Mouse (Mus musculus): ENCODE measurements around the gene Pcp2. TPM values are rescaled to one million over a fixed set of nuclear protein-coding genes. Genes with fewer than 3 reads are reported as not detected.

Gene Pcp2
- total RNA-seq, 1 experiment: 0.89 TPM

- TF ChIP-seq ZNF384 (IDR thresholded peaks at IDR 0.05; ENCODE audit: low read depth, low read length): no peak
- no peak for TF ChIP-seq CHD2 (IDR thresholded peaks at IDR 0.05; ENCODE audit: low read depth, low read length)
- TF ChIP-seq HCFC1 (IDR thresholded peaks at IDR 0.05; ENCODE audit: borderline replicate concordance, insufficient read depth, low read length): no peak
- no peak for TF ChIP-seq ZC3H11A (IDR thresholded peaks at IDR 0.05; ENCODE audit: borderline replicate concordance, low read depth, low read length)
- in situ Hi-C loops (cut with MboI; ENCODE audit: low sequenced_read_pairs in 2 of 2, unreplicated experiment in 2 of 2): no loop called here
- H3K4me3 ChIP-seq (ENCODE audit: insufficient read depth in 1 of 2, low read depth in 1 of 2, low read length in 2 of 2, poor library complexity in 1 of 2, severe bottlenecking in 1 of 2): no peak within 1 kb of the TSS
- H3K4me1 ChIP-seq (ENCODE audit: control insufficient read depth in 2 of 2, insufficient read depth in 2 of 2, low read length in 2 of 2, poor library complexity in 1 of 2): peaks cover under 1 to 4% of the 10 kb centered on the region in 2 experiments; a peak in 1 of 4 replicates
- H3K9me3 ChIP-seq (ENCODE audit: control insufficient read depth, insufficient read depth, low read depth, low read length): no peaks in the 10 kb centered on the region
- no peak within 1 kb of the TSS for H3K27ac ChIP-seq (ENCODE audit: insufficient read depth, low read depth, low read length, poor library complexity, severe bottlenecking)
- H3K9ac ChIP-seq (ENCODE audit: insufficient read depth, low read depth, low read length, poor library complexity, severe bottlenecking): no peak within 1 kb of the TSS
- DNase-seq (ENCODE audit: low read depth, low spot score): no peak
- no peaks in the 10 kb centered on the region for H3K36me3 ChIP-seq (ENCODE audit: control insufficient read depth, insufficient read depth, low read length, poor library complexity, severe bottlenecking)
Measured at GRCm38 (mm10) chr8:3665507-3665906, 40.2 kb upstream of the Pcp2 start, which contains the start of gene Mcemp1. Gene Mcemp1 (plus strand): TSS chr8:3665754.

- TF ChIP-seq CHD2 (IDR thresholded peaks at IDR 0.05; ENCODE audit: low read depth, low read length) (no peak), MAFK (IDR thresholded peaks at IDR 0.05; ENCODE audit: insufficient read depth, low read depth, low read length) (no peak), HCFC1 (IDR thresholded peaks at IDR 0.05; ENCODE audit: borderline replicate concordance, insufficient read depth, low read length) (no peak), ZC3H11A (IDR thresholded peaks at IDR 0.05; ENCODE audit: borderline replicate concordance, low read depth, low read length) (no peak), ZNF384 (IDR thresholded peaks at IDR 0.05; ENCODE audit: low read depth, low read length) (no peak)
- Histone ChIP-seq H3K36me3 (ENCODE audit: control insufficient read depth, insufficient read depth, low read length, poor library complexity, severe bottlenecking) (no peaks in the 10 kb centered on the region), H3K9me3 (ENCODE audit: control insufficient read depth, insufficient read depth, low read depth, low read length) (no peaks in the 10 kb centered on the region), H3K9ac (ENCODE audit: insufficient read depth, low read depth, low read length, poor library complexity, severe bottlenecking) (no peak overlapping the region), H3K4me1 (ENCODE audit: control insufficient read depth in 2 of 2, insufficient read depth in 2 of 2, low read length in 2 of 2, poor library complexity in 1 of 2) (peaks cover 0 to 4% of the 10 kb centered on the region in 2 experiments; a peak in 1 of 4 replicates), H3K4me3 (ENCODE audit: insufficient read depth in 1 of 2, low read depth in 1 of 2, low read length in 2 of 2, poor library complexity in 1 of 2, severe bottlenecking in 1 of 2) (no peak overlapping the region), H3K27ac (ENCODE audit: insufficient read depth, low read depth, low read length, poor library complexity, severe bottlenecking) (no peak overlapping the region)
- DNase-seq (ENCODE audit: low read depth, low spot score): no peak
- in situ Hi-C loops (cut with MboI; ENCODE audit: low sequenced_read_pairs in 2 of 2, unreplicated experiment in 2 of 2): no loop called here
Measured at GRCm38 (mm10) chr8:3664405-3664804, 39.1 kb upstream of the Pcp2 start.

GRCm38 (mm10) chr8:3660889-3661288 is 35.5 kb upstream of the Pcp2 start:
- no peak overlapping the region for H3K27ac ChIP-seq (ENCODE audit: insufficient read depth, low read depth, low read length, poor library complexity, severe bottlenecking)
- no peak overlapping the region for H3K9ac ChIP-seq (ENCODE audit: insufficient read depth, low read depth, low read length, poor library complexity, severe bottlenecking)
- no peaks in the 10 kb centered on the region for H3K9me3 ChIP-seq (ENCODE audit: control insufficient read depth, insufficient read depth, low read depth, low read length)
- peaks cover 0 to 4% of the 10 kb centered on the region in 2 experiments; a peak in 1 of 4 replicates for H3K4me1 ChIP-seq (ENCODE audit: control insufficient read depth in 2 of 2, insufficient read depth in 2 of 2, low read length in 2 of 2, poor library complexity in 1 of 2)
- DNase-seq (ENCODE audit: low read depth, low spot score): no peak
- in situ Hi-C loops (cut with MboI; ENCODE audit: low sequenced_read_pairs in 2 of 2, unreplicated experiment in 2 of 2): no loop called here
- no peak overlapping the region for H3K4me3 ChIP-seq (ENCODE audit: insufficient read depth in 1 of 2, low read depth in 1 of 2, low read length in 2 of 2, poor library complexity in 1 of 2, severe bottlenecking in 1 of 2)
- no peak for TF ChIP-seq CHD2 (IDR thresholded peaks at IDR 0.05; ENCODE audit: low read depth, low read length)
- TF ChIP-seq MAFK (IDR thresholded peaks at IDR 0.05; ENCODE audit: insufficient read depth, low read depth, low read length): no peak
- TF ChIP-seq ZC3H11A (IDR thresholded peaks at IDR 0.05; ENCODE audit: borderline replicate concordance, low read depth, low read length): no peak
- no peak for TF ChIP-seq ZNF384 (IDR thresholded peaks at IDR 0.05; ENCODE audit: low read depth, low read length)
- no peak for TF ChIP-seq HCFC1 (IDR thresholded peaks at IDR 0.05; ENCODE audit: borderline replicate concordance, insufficient read depth, low read length)
- H3K36me3 ChIP-seq (ENCODE audit: control insufficient read depth, insufficient read depth, low read length, poor library complexity, severe bottlenecking): no peaks in the 10 kb centered on the region

GRCm38 (mm10) chr8:3656725-3657381 is 31.5 kb upstream of the Pcp2 start:
- in situ Hi-C loops (cut with MboI; ENCODE audit: low sequenced_read_pairs in 2 of 2, unreplicated experiment in 2 of 2): no loop called here
- Histone ChIP-seq H3K4me3 (ENCODE audit: insufficient read depth in 1 of 2, low read depth in 1 of 2, low read length in 2 of 2, poor library complexity in 1 of 2, severe bottlenecking in 1 of 2) (no peak overlapping the region), H3K27ac (ENCODE audit: insufficient read depth, low read depth, low read length, poor library complexity, severe bottlenecking) (no peak overlapping the region)

GRCm38 (mm10) chr8:3655526-3655925 is 30.2 kb upstream of the Pcp2 start, which contains the start of gene Retn:
Gene Retn (plus strand): TSS chr8:3655770.
- TF ChIP-seq ZNF384 (IDR thresholded peaks at IDR 0.05; ENCODE audit: low read depth, low read length) (no peak), HCFC1 (IDR thresholded peaks at IDR 0.05; ENCODE audit: borderline replicate concordance, insufficient read depth, low read length) (no peak), CHD2 (IDR thresholded peaks at IDR 0.05; ENCODE audit: low read depth, low read length) (no peak)
- Histone ChIP-seq H3K9ac (ENCODE audit: insufficient read depth, low read depth, low read length, poor library complexity, severe bottlenecking) (no peak within 1 kb of the TSS), H3K36me3 (ENCODE audit: control insufficient read depth, insufficient read depth, low read length, poor library complexity, severe bottlenecking) (no peaks in the 10 kb centered on the region), H3K4me1 (ENCODE audit: control insufficient read depth in 2 of 2, insufficient read depth in 2 of 2, low read length in 2 of 2, poor library complexity in 1 of 2) (peaks cover 0 to 5% of the 10 kb centered on the region in 2 experiments; a peak in 1 of 4 replicates), H3K27ac (ENCODE audit: insufficient read depth, low read depth, low read length, poor library complexity, severe bottlenecking) (no peak within 1 kb of the TSS), H3K4me3 (ENCODE audit: insufficient read depth in 1 of 2, low read depth in 1 of 2, low read length in 2 of 2, poor library complexity in 1 of 2, severe bottlenecking in 1 of 2) (no peak within 1 kb of the TSS), H3K9me3 (ENCODE audit: control insufficient read depth, insufficient read depth, low read depth, low read length) (no peaks in the 10 kb centered on the region)
- in situ Hi-C loops (cut with MboI; ENCODE audit: low sequenced_read_pairs in 2 of 2, unreplicated experiment in 2 of 2): no loop called here
- DNase-seq (ENCODE audit: low read depth, low spot score): no peak

More at GRCm38 (mm10) chr8:3656725-3657381, 31.5 kb upstream of the Pcp2 start:
- H3K9me3 ChIP-seq (ENCODE audit: control insufficient read depth, insufficient read depth, low read depth, low read length): no peaks in the 10 kb centered on the region
- DNase-seq (ENCODE audit: low read depth, low spot score): no peak
- no peak for TF ChIP-seq HCFC1 (IDR thresholded peaks at IDR 0.05; ENCODE audit: borderline replicate concordance, insufficient read depth, low read length)
- no peak overlapping the region for H3K9ac ChIP-seq (ENCODE audit: insufficient read depth, low read depth, low read length, poor library complexity, severe bottlenecking)
- peaks cover 0 to 5% of the 10 kb centered on the region in 2 experiments; a peak in 1 of 4 replicates for H3K4me1 ChIP-seq (ENCODE audit: control insufficient read depth in 2 of 2, insufficient read depth in 2 of 2, low read length in 2 of 2, poor library complexity in 1 of 2)
- no peaks in the 10 kb centered on the region for H3K36me3 ChIP-seq (ENCODE audit: control insufficient read depth, insufficient read depth, low read length, poor library complexity, severe bottlenecking)
